Mouse (Mus musculus) left cerebral cortex, adult 2 months (tissue): ENCODE measurements around the gene Il6st. TPM values are rescaled to one million over a fixed set of nuclear protein-coding genes. Genes with fewer than 3 reads are reported as not detected.

Experiments used
- DNase-seq, 2 experiments: peaks; one replicate each; pipeline ENCODE4 v3.0.0; 2021 to 2022; ENCODE audit warnings: low spot score in 2 of 2, mixed read lengths in 1 of 2; ENCODE audit errors: extremely low spot score in 1 of 2
- H3K27ac ChIP-seq: fragments of 200-600 bp; 2 replicates; pipeline ENCODE4 v1.8.1; 2022
- H3K4me3 ChIP-seq: fragments of 200-600 bp; 2 replicates; pipeline ENCODE4 v1.8.1; 2022
- CTCF ChIP-seq: fragments of 200-600 bp; IDR thresholded peaks from 2 replicates; pipeline ENCODE4 v1.8.1; 2022; ENCODE audit warnings: antibody characterized with exemption, mild to moderate bottlenecking, moderate library complexity
- intact Hi-C: fragments of 180-260 bp; cut with DNase I; formaldehyde crosslinking; loops from one replicate; pipeline ENCODE4 v1.15.1; 2025
- total RNA-seq, 2 experiments: library from RNA; stranded (reverse); gene quantifications; 2 replicates each; pipeline ENCODE4 v1.2.3; 2021

Il6st gene
- total RNA-seq, 2 experiments from 2014 or later = 73.3 to 80.1 TPM

DNA sequence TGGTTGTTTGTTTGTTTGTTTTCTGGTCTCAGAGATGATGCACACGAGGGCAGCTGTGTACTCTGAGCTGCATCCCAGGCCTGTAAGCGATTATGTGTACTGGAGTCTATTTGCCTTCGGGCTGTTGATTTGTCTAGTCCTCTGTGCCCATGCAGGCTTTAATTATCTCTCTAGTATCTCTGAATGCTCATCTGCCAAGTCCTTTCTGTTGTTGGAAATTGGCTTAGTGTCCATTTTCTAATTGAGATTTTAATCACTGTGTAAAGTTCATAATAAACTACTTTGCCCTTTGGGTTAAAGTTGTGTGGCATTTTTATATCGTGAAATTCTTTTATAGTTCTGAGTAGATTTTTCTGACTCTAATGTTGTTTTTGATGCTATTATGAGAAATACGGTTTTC is 5.6 kb downstream of the Il6st start:
- intact Hi-C loops = loop anchor here (5.0 to 10.0 kb wide), 2 partner anchors 162 to 975 kb away; partner anchors contain the start of gene Gpbp1
- no peak for TF ChIP-seq CTCF
- no peak for DNase-seq
- Histone ChIP-seq H3K4me3 (no peak overlapping the region), H3K27ac (no peak overlapping the region)

DNA sequence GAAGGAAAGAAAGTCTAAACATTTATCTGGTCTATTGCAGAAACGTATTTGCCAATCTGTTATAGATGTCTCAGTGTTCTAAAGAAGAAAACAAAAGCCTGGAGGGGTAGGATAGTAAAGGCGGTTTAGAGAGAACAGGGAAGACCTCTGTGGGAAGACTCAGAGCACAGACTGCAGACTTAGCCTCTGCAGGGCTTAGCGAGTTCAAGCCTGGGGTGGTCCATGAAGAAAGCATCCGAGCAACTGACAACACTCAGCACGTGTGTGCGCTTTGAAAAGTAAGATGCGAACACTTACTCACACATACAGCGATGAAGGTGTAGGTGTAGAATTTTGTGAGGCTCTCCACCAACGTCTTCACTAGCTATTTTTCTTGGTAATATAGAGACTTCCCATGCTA is 7.3 kb downstream of the Il6st start:
- DNase-seq = no peak
- no peak overlapping the region for H3K27ac ChIP-seq
- intact Hi-C loops = no loop called here
- no peak for TF ChIP-seq CTCF
- H3K4me3 ChIP-seq = no peak overlapping the region

DNA sequence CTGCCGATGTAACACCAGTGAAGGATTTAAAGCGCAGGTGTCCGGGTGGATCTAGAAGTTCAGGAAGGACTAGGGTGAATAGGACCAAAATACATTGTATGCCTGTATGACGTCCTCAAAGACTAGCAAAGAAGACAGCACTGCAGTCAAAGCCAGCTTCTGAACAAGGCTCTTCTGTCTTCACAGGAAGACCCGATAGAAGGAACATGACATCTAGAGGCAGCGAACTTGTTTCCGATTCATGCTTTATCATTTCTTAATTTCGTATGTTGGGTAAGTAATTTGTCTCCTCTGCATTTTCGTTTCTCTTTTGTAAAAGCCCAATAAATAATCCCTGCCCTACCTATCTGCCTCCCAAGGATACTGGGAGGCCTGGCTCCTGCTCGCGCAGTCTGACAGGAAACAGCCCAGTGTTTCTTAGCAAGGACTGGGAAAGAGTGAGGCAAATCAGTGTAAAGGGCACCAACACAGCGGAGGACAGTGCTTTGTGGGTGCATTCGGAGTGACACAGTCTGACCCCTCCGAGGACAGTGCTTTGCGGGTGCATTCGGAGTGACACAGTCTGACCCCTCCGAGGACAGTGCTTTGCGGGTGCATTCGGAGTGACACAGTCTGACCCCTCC is 8.6 kb downstream of the Il6st start:
- DNase-seq = no peak
- no peak for TF ChIP-seq CTCF
- Histone ChIP-seq H3K27ac (no peak overlapping the region), H3K4me3 (no peak overlapping the region)
- intact Hi-C loops = no loop called here

DNA sequence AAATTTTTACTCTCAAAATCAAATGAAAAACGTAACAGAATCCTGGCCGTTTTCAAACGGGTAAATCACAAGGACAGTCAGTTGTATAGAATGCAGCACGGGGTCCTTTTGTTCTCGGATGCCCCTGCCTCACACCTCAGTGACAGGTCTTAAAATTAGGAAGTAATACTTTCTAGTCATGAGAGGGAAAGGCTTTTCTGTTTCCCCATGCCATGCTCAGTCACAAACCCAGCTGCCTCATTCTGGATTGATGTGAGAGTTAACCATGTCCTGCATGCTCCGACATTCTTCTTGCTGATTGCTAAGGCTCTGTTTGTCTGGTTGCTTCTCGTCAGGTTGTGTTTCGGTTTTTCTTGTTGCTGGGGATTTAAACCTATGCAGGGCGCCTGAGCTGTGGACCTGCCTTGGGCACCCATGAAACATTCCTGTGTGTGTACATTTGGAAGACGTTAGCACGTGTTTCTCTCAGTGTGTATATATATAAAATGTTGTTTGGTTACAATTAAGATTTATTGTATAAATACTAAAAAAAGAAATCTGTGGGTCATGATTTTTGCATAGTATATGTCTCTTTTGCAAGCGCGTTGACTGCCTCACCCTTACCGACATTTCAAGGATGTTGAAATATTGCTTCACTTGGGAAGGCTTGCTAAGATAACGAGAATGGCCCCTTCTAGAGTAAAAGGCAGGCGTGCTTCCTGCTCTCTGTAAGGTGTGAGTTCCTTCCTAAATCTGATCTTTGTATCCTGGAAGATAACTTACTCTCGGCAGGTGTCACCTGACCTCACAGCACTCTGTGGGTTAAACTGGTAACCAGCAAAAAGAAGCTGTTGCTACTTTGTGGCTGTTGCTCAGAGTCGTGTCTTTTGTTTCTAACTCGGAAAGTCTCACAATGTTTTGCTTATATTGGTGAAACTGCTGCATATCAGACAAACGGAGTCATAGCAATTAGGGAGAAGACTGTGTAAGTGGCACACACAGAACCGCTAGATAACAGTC is 10.2 kb downstream of the Il6st start:
- H3K4me3 ChIP-seq = no peak overlapping the region
- H3K27ac ChIP-seq = no peak overlapping the region
- no peak for TF ChIP-seq CTCF
- intact Hi-C loops = no loop called here
- DNase-seq = no peak

DNA sequence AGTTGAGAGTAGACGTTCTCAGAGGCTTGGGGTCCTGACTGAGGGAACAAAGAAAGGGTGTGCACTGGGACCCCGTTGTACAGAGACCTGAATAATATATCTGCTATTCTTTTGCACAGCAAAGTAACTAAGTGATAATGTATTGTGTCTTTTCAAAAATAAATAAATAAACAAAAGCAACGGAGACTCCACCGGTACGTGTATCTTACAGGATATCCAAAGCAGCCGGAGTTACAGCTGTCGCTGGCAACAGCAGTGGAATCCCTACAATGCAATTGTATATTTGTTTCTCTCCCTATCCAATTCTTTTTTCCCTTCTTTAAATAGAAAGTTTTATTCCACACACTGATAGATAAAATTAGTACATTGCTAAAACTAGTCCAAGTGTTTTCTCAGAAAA is 15.2 kb downstream of the Il6st start:
- TF ChIP-seq CTCF = no peak
- no peak for DNase-seq
- intact Hi-C loops = no loop called here
- Histone ChIP-seq H3K4me3 (no peak overlapping the region), H3K27ac (no peak overlapping the region)

DNA sequence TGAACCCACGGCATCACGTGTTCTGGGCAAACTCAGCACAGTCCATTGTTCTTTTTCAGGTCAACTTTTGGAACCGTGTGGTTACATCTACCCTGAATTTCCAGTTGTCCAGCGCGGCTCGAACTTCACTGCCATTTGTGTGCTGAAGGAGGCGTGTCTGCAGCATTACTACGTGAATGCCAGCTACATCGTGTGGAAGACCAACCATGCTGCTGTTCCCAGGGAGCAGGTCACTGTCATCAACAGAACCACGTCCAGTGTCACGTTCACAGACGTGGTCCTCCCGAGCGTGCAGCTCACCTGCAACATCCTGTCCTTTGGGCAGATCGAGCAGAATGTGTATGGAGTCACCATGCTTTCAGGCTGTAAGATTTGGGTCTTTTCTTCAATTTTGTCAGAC is 16.1 kb downstream of the Il6st start:
- DNase-seq = no peak
- no peak for TF ChIP-seq CTCF
- intact Hi-C loops = no loop called here
- Histone ChIP-seq H3K4me3 (no peak overlapping the region), H3K27ac (no peak overlapping the region)

DNA sequence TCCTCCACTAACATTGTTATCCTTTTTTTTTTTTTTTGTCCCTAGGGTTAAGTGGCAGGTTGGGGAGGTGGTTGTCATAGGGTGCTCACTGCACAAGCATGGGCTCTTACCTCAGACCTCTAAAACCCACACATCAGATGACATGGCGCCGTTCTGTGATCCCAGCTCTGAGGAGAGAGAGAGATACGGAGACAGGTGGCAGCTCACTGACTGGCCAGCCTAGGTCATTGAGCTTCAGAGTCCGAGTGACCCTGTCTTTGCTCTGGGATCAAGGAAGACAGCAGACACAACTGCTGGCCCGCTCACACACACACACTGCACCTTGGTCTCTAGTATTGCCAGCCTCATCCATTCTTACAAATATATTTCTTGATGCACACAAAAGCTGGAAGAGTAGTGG is 18.7 kb downstream of the Il6st start:
- no peak overlapping the region for H3K4me3 ChIP-seq
- intact Hi-C loops = no loop called here
- DNase-seq = no peak
- TF ChIP-seq CTCF = no peak
- H3K27ac ChIP-seq = no peak overlapping the region

DNA sequence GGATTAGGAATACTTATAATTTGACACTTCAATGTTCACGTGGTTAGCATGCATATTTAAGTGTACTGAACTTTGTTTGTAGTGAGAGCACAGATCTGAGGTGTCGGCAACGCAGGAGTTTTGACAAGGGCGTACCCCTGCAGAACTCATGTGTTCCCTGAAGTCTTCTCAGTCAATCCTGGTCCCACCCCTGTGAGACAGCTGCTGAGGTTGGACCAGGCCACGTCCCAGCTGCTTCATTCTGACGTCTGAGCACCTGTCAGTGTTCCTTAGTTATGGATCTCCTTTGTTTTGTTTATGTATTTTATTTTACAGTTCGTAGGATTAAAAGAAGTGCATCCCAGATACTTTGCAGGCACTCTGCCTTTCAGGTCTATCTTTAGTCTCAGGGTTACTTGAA is 19.1 kb downstream of the Il6st start:
- no peak overlapping the region for H3K4me3 ChIP-seq
- no peak overlapping the region for H3K27ac ChIP-seq
- intact Hi-C loops = no loop called here
- no peak for TF ChIP-seq CTCF
- DNase-seq = no peak

DNA sequence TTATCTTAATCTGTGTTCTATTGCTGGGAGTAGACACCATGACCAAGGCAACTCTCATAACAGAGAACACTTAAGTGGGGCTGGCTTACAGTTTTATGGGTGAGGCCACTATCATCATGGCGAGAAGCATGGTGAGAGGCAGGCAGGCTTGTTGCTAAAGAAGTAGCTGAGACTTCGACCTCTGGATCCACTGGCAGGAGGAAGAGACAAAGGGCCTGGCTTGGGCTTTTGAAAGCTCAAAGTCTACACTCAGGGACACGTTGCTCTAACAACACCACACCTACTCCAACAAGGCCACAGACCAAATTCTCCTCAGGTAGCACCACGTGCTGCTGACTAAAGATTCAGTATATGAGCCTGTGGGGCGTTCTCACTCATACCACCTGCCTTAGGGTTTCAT is 22.4 kb downstream of the Il6st start:
- no peak for DNase-seq
- H3K4me3 ChIP-seq = no peak overlapping the region
- intact Hi-C loops = no loop called here
- H3K27ac ChIP-seq = no peak overlapping the region
- TF ChIP-seq CTCF = no peak

DNA sequence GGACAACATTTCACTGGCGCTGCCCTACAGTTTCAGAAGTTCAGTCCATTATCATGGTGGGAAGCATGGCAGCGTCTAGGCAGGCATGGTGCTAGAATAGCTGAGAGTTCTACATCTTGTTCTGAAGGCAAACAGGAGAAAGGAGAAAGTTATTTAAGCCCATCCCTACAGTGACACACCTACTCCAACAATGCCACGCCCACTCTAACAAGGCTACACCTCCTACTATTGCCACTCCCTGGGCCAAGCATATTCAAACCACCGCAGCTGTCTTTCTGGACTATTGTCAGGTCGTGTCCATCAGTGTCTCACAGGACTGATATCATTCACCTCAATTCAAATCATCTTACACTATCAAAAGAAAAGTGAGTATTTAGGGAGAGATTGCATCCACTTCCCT is 22.8 kb downstream of the Il6st start:
- Histone ChIP-seq H3K27ac (no peak overlapping the region), H3K4me3 (no peak overlapping the region)
- intact Hi-C loops = no loop called here
- no peak for TF ChIP-seq CTCF
- DNase-seq = no peak

DNA sequence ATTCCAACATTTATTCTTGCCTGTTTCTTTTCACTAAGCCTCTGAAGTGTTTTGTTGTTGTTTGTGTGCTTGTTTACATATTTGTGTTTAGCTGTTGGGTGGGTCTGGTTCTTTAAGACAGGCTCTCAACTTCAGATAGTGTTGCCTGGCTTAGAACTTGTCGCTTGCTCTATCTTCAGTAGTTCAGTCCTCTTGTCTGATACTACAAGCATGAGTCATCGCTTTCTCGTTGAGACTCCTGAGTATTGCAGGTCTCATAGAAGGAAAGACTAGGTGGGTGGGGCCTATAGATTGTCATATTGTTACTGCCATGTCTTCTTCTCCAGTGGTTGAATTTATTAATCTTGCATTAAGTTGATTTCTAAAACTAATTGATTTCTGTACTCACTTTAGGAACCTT is 26.2 kb downstream of the Il6st start:
- no peak for DNase-seq
- H3K4me3 ChIP-seq = no peak overlapping the region
- intact Hi-C loops = no loop called here
- no peak overlapping the region for H3K27ac ChIP-seq
- no peak for TF ChIP-seq CTCF

DNA sequence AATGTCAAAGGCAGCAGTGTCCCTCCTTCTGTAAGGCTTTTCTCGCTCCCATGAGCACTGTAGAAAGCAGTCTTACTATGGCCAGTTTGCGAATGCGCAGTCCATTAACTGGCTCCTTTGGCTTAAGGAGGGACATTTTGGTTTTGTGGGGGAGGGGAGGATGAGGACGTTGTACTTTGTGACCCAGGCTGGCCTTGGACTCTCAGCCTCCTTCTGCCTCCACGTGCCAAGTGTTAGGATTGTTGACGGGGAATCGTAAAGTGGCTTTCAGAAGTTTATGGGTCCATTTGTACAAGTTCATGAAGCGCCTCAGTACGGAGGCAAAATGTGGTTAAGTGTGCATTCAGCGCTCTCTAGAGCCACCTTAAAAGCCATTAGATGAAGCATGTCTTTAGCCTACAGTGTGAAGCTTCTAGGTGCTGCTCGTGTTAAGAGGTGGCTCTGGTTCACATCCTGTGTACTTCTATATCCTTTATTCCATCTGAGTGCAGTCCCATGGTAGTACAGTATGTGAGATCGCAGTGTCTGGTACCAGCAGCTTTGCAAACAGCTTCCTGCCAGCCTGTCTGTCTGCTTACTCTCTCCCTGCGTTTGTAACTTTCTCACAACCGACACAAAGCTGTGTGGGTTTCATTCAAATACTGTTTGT is 27.9 kb downstream of the Il6st start:
- H3K27ac ChIP-seq = no peak overlapping the region
- intact Hi-C loops = no loop called here
- DNase-seq = no peak
- TF ChIP-seq CTCF = no peak
- H3K4me3 ChIP-seq = no peak overlapping the region
